ENCODE assay signal across 8 mouse cellular contexts in the genomic region with DNA sequence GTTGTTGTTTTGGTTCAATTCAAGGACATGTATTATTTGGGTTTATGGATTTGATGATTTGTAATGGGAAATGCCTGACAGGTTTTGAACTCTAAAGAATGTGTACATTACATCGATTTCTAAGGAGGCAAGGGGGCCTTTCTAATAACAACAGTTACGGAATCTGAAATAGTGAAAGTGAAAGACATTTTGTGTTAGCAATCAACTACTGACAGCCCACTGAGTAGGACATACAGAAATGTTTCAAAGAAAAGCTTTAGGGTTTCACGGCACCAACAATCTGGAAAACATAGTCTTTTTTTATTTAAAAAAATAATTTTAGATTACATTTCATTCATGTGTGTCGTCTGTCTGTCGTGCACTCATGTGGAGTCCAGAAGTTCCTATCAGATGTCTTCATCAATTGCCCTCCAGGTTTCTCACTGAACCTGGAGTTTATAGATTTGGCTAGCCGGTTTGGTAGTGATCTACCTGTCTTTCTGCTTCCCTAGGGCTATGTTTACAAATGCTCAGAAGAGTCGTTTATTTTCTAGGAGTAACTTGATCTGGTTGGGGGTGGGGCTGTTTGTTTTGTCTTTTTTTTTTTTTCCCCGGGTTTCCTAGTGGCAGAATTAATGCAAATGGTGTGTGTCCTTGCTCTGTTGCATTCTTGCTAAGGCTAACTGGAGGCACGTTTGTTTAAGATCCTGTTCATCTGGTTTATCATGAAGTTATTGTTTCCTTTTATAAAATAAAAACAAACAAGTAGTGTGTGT. TPM values are rescaled to one million over a fixed set of nuclear protein-coding genes. Genes with fewer than 3 reads are reported as not detected.
DNase-seq lines count a peak whose midpoint lies in the region; ATAC-seq and TF ChIP-seq lines count a peak whose summit lies in the region.

No protein-coding gene starts in this region.

- no peak for ATAC-seq in hindbrain, embryonic 11.5 days (ENCODE audit: low FRiP score)
- ATAC-seq in liver, embryonic 15.5 days (ENCODE audit: insufficient read depth), result no peak

- intact Hi-C loops in left cerebral cortex, postnatal 36 days (cut with DNase I), result no loop called here

- WGBS in bone marrow, adult 2 months, result 1% methylated on average over 9 of the region's 9 CpGs
- WGBS in hindbrain, embryonic 11.5 days, result 17% methylated on average over 9 of the region's 9 CpGs
- 4% methylated on average over 9 of the region's 9 CpGs for WGBS in liver, embryonic 15.5 days (ENCODE audit: insufficient replicate concordance)

- H3K9me3 ChIP-seq in hindbrain, embryonic 11.5 days (ENCODE audit: control insufficient read depth, low read length), result no peaks in the 10 kb centered on the region
- H3K9me3 ChIP-seq in liver, embryonic 15.5 days (replicated peaks), result no peaks in the 10 kb centered on the region

- H3K27ac ChIP-seq in bone marrow, adult 2 months (ENCODE audit: control insufficient read depth, insufficient read depth, low read depth, low read length, poor library complexity), result no peak overlapping the region
- H3K27ac ChIP-seq in hindbrain, embryonic 11.5 days (ENCODE audit: low read depth, low read length), result no peak overlapping the region
- peak overlapping the region; percentile 64 for H3K27ac ChIP-seq in liver, embryonic 15.5 days (replicated peaks)

- no peaks in the 10 kb centered on the region; the same call in 1 of the 2 replicates for H3K4me1 ChIP-seq in bone marrow, adult 2 months (ENCODE audit: control insufficient read depth, insufficient read depth, low read length)
- no peaks in the 10 kb centered on the region for H3K4me1 ChIP-seq in hindbrain, embryonic 11.5 days (replicated peaks; ENCODE audit: control insufficient read depth, insufficient read depth, low read length)
- peaks cover 27% of the 10 kb centered on the region for H3K4me1 ChIP-seq in liver, embryonic 15.5 days (replicated peaks)

- TF ChIP-seq CTCF in bone marrow, adult 2 months (IDR thresholded peaks at IDR 0.05; ENCODE audit: control insufficient read depth, insufficient read depth, low read length), result no peak

- no peak overlapping the region; the same call in 1 of the 2 replicates for H3K4me2 ChIP-seq in hindbrain, embryonic 11.5 days (replicated peaks; ENCODE audit: low read depth, low read length)
- peak overlapping the region; percentile 89 for H3K4me2 ChIP-seq in liver, embryonic 15.5 days

- peak; percentile 34 for DNase-seq in heart, adult 8-10 months (ENCODE audit: low spot score)
- no peak for DNase-seq in heart, adult 11 months
- peak; percentile 11 for DNase-seq in hindbrain, embryonic 11.5 days (ENCODE audit: low spot score)
- DNase-seq in testis, postnatal 10 days (ENCODE audit: low spot score), result no peak
- no peak for DNase-seq in left cerebral cortex, postnatal 36 days (ENCODE audit: low spot score in 2 of 2)
- DNase-seq in frontal cortex, adult 2 months (ENCODE audit: extremely low spot score in 1 of 2, low spot score in 1 of 2), result no peak

- H3K36me3 ChIP-seq in hindbrain, embryonic 11.5 days (ENCODE audit: control insufficient read depth, insufficient read depth, low read length), result no peaks in the 10 kb centered on the region
- H3K36me3 ChIP-seq in liver, embryonic 15.5 days (replicated peaks), result no peaks in the 10 kb centered on the region

- H3K4me3 ChIP-seq in bone marrow, adult 2 months (replicated peaks; ENCODE audit: control insufficient read depth, low read depth, low read length), result peak overlapping the region; percentile 87
- H3K4me3 ChIP-seq in hindbrain, embryonic 11.5 days (ENCODE audit: low read depth, low read length), result no peak overlapping the region
- H3K4me3 ChIP-seq in liver, embryonic 15.5 days (replicated peaks), result peak overlapping the region; percentile 96

- H3K27me3 ChIP-seq in hindbrain, embryonic 11.5 days (ENCODE audit: control insufficient read depth, insufficient read depth, low read length), result no peaks in the 10 kb centered on the region
- no peaks in the 10 kb centered on the region for H3K27me3 ChIP-seq in liver, embryonic 15.5 days

- no peak overlapping the region for H3K9ac ChIP-seq in hindbrain, embryonic 11.5 days (ENCODE audit: low read depth, low read length)
- H3K9ac ChIP-seq in liver, embryonic 15.5 days, result peak overlapping the region; percentile 43; the same call in 1 of the 2 replicates

- no peak for TF ChIP-seq POLR2A in bone marrow, adult 2 months (IDR thresholded peaks at IDR 0.05; ENCODE audit: borderline replicate concordance, control insufficient read depth, low read depth, low read length)

RNA-seq across cellular contexts. Expression of a gene that starts 0.8 kb away (rescaled TPM):
- total RNA-seq in heart, adult 8-10 months (2022), result 1,000 to 10,000 TPM; 1,104 to 1,310 (median 1,185) TPM
- polyA plus RNA-seq in bone marrow, adult 2 months (2011; ENCODE audit: insufficient read depth, insufficient read length, low replicate concordance, missing spikeins), result 36.3 and 42.7 TPM in 2 replicates
- polyA plus RNA-seq in hindbrain, embryonic 11.5 days (2014; fragmentation: Nextera tagmentation; extraction: Ambion mirVana), result 60.3 and 62.0 TPM in 2 replicates
- polyA plus RNA-seq in liver, embryonic 15.5 days (2015; fragmentation: Nextera tagmentation; extraction: Ambion mirVana), result 140 and 145 TPM in 2 replicates
- 10 to 100 TPM; 30.0 to 33.0 TPM for total RNA-seq in left cerebral cortex, postnatal 36 days (2021)
- polyA plus RNA-seq in frontal cortex, adult 2 months (2012; rRNA removed), result 32.8 and 36.1 TPM in 2 replicates

RNA-seq across cellular contexts. Expression of a gene that starts 46.6 kb away (rescaled TPM):
- 10 to 100 TPM; 22.2 to 24.7 (median 24.2) TPM for total RNA-seq in heart, adult 8-10 months (2022)
- 3.6 and 5.0 TPM in 2 replicates for polyA plus RNA-seq in bone marrow, adult 2 months (2011; ENCODE audit: insufficient read depth, insufficient read length, low replicate concordance, missing spikeins)
- 11.8 and 16.7 TPM in 2 replicates for polyA plus RNA-seq in hindbrain, embryonic 11.5 days (2014; fragmentation: Nextera tagmentation; extraction: Ambion mirVana)
- 3.3 and 3.9 TPM in 2 replicates for polyA plus RNA-seq in liver, embryonic 15.5 days (2015; fragmentation: Nextera tagmentation; extraction: Ambion mirVana)
- total RNA-seq in left cerebral cortex, postnatal 36 days (2021), result 10 to 100 TPM; 11.8 to 16.1 TPM
- 10.3 and 12.7 TPM in 2 replicates for polyA plus RNA-seq in frontal cortex, adult 2 months (2012; rRNA removed)

Comparison
In these comparisons a context has a peak if more than half of its experiments do, and no peak if none do; other contexts are left out.
1. DNase-seq: peak in heart, adult 8-10 months (single experiment) and hindbrain, embryonic 11.5 days (single experiment); none in heart, adult 11 months (single experiment), testis, postnatal 10 days (single experiment), left cerebral cortex, postnatal 36 days (0 of 2) and frontal cortex, adult 2 months (0 of 2).